Mouse (Mus musculus) ES-E14 (cell line): Measurements from ENCODE around the gene Tdrkh. TPM values are rescaled to one million over a fixed set of nuclear protein-coding genes. Genes with fewer than 3 reads are reported as not detected.
A peak's percentile ranks its signal among the peaks of the same experiment; 100 is the strongest.

ENCODE experiments used
- DNase-seq: peaks from one replicate; pipeline ENCODE4 v3.0.0-alpha.2; 2013; ENCODE audit warnings: low read depth, low spot score
- H3K27ac ChIP-seq: 2 replicates; pipeline ENCODE4 v1.5.1; 2012; ENCODE audit warnings: low read depth, mild to moderate bottlenecking, low read length, moderate library complexity, mixed read lengths; ENCODE audit not compliant: poor library complexity, insufficient read depth, severe bottlenecking
- H3K36me3 ChIP-seq: 2 replicates; pipeline ENCODE4 v1.6.1; 2012; ENCODE audit warnings: mild to moderate bottlenecking, low read length, moderate library complexity, mixed read lengths; ENCODE audit not compliant: control insufficient read depth, poor library complexity, insufficient read depth, severe bottlenecking
- H3K4me1 ChIP-seq, 2 experiments: fragments of 150-350 bp in 1 of 2; sonication (generic) in 1 of 2; 2 replicates each; pipeline ENCODE4 v1.6.1; 2012; ENCODE audit warnings: low read length in 2 of 2, mild to moderate bottlenecking in 1 of 2, mixed read lengths in 1 of 2; ENCODE audit not compliant: control insufficient read depth in 2 of 2, insufficient read depth in 2 of 2, poor library complexity in 1 of 2
- H3K4me3 ChIP-seq, 2 experiments: fragments of 150-350 bp in 1 of 2; sonication (generic) in 1 of 2; 2 replicates each; pipeline ENCODE4 v1.5.1; 2012; ENCODE audit warnings: low read length in 2 of 2, low read depth in 1 of 2, mild to moderate bottlenecking in 1 of 2, mixed read lengths in 1 of 2; ENCODE audit not compliant: insufficient read depth in 1 of 2, poor library complexity in 1 of 2, severe bottlenecking in 1 of 2
- H3K9ac ChIP-seq: 2 replicates; pipeline ENCODE4 v1.6.1; 2012; ENCODE audit warnings: low read depth, mild to moderate bottlenecking, low read length, mixed read lengths; ENCODE audit not compliant: poor library complexity, insufficient read depth, severe bottlenecking
- H3K9me3 ChIP-seq: fragments of 150-350 bp; sonication (generic); 2 replicates; pipeline ENCODE4 v1.6.1; 2012; ENCODE audit warnings: low read depth, mild to moderate bottlenecking, low read length; ENCODE audit not compliant: control insufficient read depth, insufficient read depth
- CHD2 ChIP-seq: IDR thresholded peaks from 2 replicates; pipeline ENCODE4 v1.6.1; 2014; ENCODE audit warnings: mild to moderate bottlenecking, low read depth, low read length, inconsistent platforms
- HCFC1 ChIP-seq: IDR thresholded peaks from 2 replicates; pipeline ENCODE4 v1.6.1; 2012; ENCODE audit warnings: low read length, inconsistent platforms, borderline replicate concordance; ENCODE audit not compliant: insufficient read depth
- MAFK ChIP-seq: IDR thresholded peaks from 2 replicates; pipeline ENCODE4 v1.6.1; 2014; ENCODE audit warnings: mild to moderate bottlenecking, low read depth, low read length, inconsistent platforms; ENCODE audit not compliant: insufficient read depth
- ZC3H11A ChIP-seq: IDR thresholded peaks from 2 replicates; pipeline ENCODE4 v1.6.1; 2012; ENCODE audit warnings: low read depth, mild to moderate bottlenecking, inconsistent platforms, low read length, borderline replicate concordance
- ZNF384 ChIP-seq: IDR thresholded peaks from 2 replicates; pipeline ENCODE4 v1.6.1; 2012; ENCODE audit warnings: low read depth, low read length, inconsistent platforms
- in situ Hi-C, 2 experiments: fragments of 600-800 bp; cut with MboI; formaldehyde crosslinking; loops; one replicate each; pipeline ENCODE4 v1.15.1; 2025; ENCODE audit warnings: low sequenced_read_pairs in 2 of 2, inconsistent platforms in 1 of 2; ENCODE audit not compliant: unreplicated experiment in 2 of 2
- total RNA-seq: library from RNA; depleted of rRNA; stranded (reverse); fragments of 300-350 nt; gene quantifications from 2 replicates; pipeline ENCODE4 v1.2.3, GENCODE M21; 2012

The Tdrkh gene
- total RNA-seq, 1 experiment: 3.4 TPM

DNA sequence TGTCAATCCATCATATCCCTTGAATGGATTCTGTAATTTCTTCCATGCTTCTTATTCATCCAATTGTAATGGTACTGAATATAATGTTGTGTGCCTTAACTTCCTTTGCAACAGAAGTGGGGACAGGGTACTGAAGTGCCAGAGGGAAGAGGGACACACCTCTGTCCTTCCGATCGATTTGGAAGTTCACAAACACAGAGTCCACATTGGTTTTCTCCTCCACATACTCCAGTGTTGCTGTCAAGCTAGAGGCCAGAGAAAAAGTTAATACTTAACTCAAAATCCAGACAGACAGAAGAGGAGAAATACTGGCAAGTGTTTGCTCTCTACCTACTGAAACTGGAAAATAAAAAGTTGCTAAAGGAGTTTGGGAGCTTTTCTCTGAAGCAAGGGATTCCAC, 21.2 kb downstream of the Tdrkh start:
- no peak overlapping the region for H3K9ac ChIP-seq
- H3K9me3 ChIP-seq: no peaks in the 10 kb centered on the region
- no peak for DNase-seq
- H3K4me1 ChIP-seq: no peaks in the 10 kb centered on the region
- no peak overlapping the region for H3K4me3 ChIP-seq
- no peaks in the 10 kb centered on the region for H3K36me3 ChIP-seq
- in situ Hi-C loops: no loop called here
- TF ChIP-seq MAFK (no peak), ZNF384 (no peak), CHD2 (no peak), HCFC1 (no peak), ZC3H11A (no peak)
- H3K27ac ChIP-seq: no peak overlapping the region

DNA sequence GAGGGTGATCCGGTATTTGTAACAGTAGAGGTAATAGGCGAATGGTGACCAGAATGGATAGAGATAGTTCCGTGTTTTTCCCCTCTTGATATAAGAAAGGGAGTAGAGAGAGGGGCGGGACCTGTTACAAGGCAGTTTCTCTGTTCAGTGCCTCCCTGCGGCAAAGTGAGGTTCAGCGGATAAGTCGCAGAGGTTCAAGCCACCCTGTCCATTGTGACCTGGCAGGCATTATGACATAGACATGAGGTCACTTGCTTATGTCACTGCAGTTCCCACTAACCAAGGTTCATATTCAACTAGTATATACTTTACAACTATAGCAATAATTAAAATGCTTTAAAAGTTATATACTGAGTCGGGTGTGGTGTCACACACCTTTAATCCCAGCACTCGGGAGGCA, 23.3 kb downstream of the Tdrkh start:
- Histone ChIP-seq H3K27ac (no peak overlapping the region), H3K4me3 (no peak overlapping the region), H3K36me3 (no peaks in the 10 kb centered on the region), H3K9ac (no peak overlapping the region), H3K9me3 (no peaks in the 10 kb centered on the region), H3K4me1 (no peaks in the 10 kb centered on the region)
- DNase-seq: no peak
- in situ Hi-C loops: no loop called here
- TF ChIP-seq HCFC1: no peak
- TF ChIP-seq ZC3H11A: no peak
- TF ChIP-seq MAFK: no peak
- TF ChIP-seq CHD2: no peak
- TF ChIP-seq ZNF384: no peak

DNA sequence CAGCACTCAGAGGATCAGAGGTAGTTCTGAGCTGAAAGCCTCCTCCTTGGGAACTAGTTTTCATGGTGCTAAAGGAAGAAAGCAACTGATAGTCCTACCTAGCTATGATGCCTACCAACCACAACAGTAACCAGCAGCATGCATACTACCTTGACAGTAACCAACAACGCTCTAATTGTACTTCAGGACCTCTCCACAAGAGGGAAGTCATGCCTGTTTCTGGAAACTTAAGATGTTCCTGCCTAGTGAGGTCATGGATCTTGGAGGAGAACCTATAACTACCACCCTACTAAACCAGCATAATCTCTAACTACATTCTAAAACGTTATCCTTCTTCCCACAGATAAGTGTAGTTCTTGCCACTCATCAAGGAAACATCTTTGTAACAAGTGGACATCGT, 28.1 kb downstream of the Tdrkh start:
- no peak for TF ChIP-seq HCFC1
- TF ChIP-seq ZC3H11A: no peak
- TF ChIP-seq ZNF384: no peak
- no peak for TF ChIP-seq MAFK
- TF ChIP-seq CHD2: no peak
- in situ Hi-C loops: no loop called here
- H3K27ac ChIP-seq: no peak overlapping the region
- H3K9ac ChIP-seq: no peak overlapping the region
- H3K4me3 ChIP-seq: no peak overlapping the region
- 0 out of 4 replicates have a peak, but pooled peaks cover 0 to 4% of the 10 kb centered on the region in 2 experiments for H3K4me1 ChIP-seq
- peaks cover 9% of the 10 kb centered on the region for H3K36me3 ChIP-seq
- DNase-seq: no peak
- H3K9me3 ChIP-seq: no peaks in the 10 kb centered on the region

DNA sequence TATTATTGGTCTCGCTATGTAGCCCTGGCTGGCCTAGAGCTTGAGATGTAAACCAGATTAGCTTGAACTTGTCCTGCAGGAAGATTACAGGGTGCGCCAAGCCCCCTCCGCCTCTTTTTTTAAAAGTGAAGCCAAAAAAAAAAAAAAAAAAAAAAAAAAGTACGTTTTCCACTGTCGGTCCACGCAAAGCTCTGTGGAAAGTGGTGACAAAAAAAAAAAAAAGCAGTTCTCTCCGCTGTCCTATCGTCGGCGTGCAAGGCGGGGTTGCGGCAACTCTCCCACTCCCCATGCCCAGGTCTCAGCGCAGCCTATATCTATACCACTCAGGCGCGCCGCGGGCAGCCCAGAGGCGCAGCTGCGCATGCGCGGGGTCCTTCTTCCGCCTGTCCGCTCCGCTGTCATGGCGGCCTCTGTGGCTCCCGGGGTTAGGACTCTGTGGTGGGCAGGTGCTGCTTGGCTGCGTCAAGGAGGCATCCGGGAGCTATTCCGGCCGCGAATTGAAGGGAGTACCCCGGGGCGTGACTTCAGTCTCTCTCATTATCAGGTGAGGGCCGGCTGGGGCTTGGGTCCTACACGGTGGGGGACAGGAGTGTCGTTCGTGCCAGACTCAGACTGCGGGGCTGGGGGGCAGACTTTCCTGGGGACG, 30.0 kb downstream of the Tdrkh start, which contains the start of gene Mrpl9:
TSS of gene Mrpl9 (plus strand) at position 368 of the 646 bp plus-strand sequence.
- in situ Hi-C loops: no loop called here
- peak within 1 kb of the TSS; percentile 61; the same call in 1 of the 2 replicates for H3K27ac ChIP-seq

More for the DNA sequence above, 30.0 kb downstream of the Tdrkh start, which contains the start of gene Mrpl9:
- peak within 1 kb of the TSS; percentile 99 for H3K9ac ChIP-seq
- peak within 1 kb of the TSS; percentile 96 to 100 for H3K4me3 ChIP-seq
- peaks cover 20% of the 10 kb centered on the region for H3K36me3 ChIP-seq
- no peaks in the 10 kb centered on the region for H3K9me3 ChIP-seq
- DNase-seq: peak; percentile 77
- TF ChIP-seq ZC3H11A (0 out of 2 replicates have a peak, but pooled peaks have one; percentile 9), HCFC1 (peak; percentile 71; the same call in 1 of the 2 replicates), MAFK (no peak), ZNF384 (peak; percentile 98)
- H3K4me1 ChIP-seq: 0 out of 4 replicates have a peak, but pooled peaks cover 0 to 4% of the 10 kb centered on the region in 2 experiments
